Mouse (Mus musculus) midbrain, embryonic 14.5 days (tissue): Measurements from ENCODE around the gene Itga6. TPM values are rescaled to one million over a fixed set of nuclear protein-coding genes. Genes with fewer than 3 reads are reported as not detected.
A peak's percentile ranks its signal among the peaks of the same experiment; 100 is the strongest.

Experiments used
- ATAC-seq: fragments of 200-750 bp; cut with Nextera tagmentation; 2 replicates; pipeline ENCODE4 v1.8.0; 2017; ENCODE audit warnings: moderate number of reproducible peaks, moderate library complexity; ENCODE audit not compliant: low FRiP score, low TSS enrichment
- DNase-seq: peaks from one replicate; pipeline ENCODE4 v3.0.0-alpha.2; 2015
- H3K27ac ChIP-seq: fragments of 300-500 bp; sonication (generic); replicated peaks from 2 replicates; pipeline ENCODE4 v1.5.1; 2014; ENCODE audit warnings: mild to moderate bottlenecking, low read depth, low read length, moderate library complexity
- H3K27me3 ChIP-seq: fragments of 300-500 bp; sonication (generic); 2 replicates; pipeline ENCODE4 v1.6.1; 2014; ENCODE audit warnings: low read length, control low read depth, mixed read lengths; ENCODE audit not compliant: control insufficient read depth, insufficient read depth
- H3K36me3 ChIP-seq: fragments of 300-500 bp; sonication (generic); 2 replicates; pipeline ENCODE4 v1.6.1; 2014; ENCODE audit warnings: low read length, control low read depth; ENCODE audit not compliant: control insufficient read depth, insufficient read depth
- H3K4me1 ChIP-seq: fragments of 300-500 bp; sonication (generic); 2 replicates; pipeline ENCODE4 v1.6.1; 2014; ENCODE audit warnings: mild to moderate bottlenecking, antibody characterized with exemption, low read length, control low read depth; ENCODE audit not compliant: control insufficient read depth, insufficient read depth
- H3K4me2 ChIP-seq: fragments of 300-500 bp; sonication (generic); 2 replicates; pipeline ENCODE4 v1.6.1; 2014; ENCODE audit warnings: mild to moderate bottlenecking, low read length, moderate library complexity
- H3K4me3 ChIP-seq: fragments of 300-500 bp; sonication (generic); replicated peaks from 2 replicates; pipeline ENCODE4 v1.5.1; 2014; ENCODE audit warnings: low read depth, low read length
- H3K9ac ChIP-seq: fragments of 300-500 bp; sonication (generic); replicated peaks from 2 replicates; pipeline ENCODE4 v1.6.1; 2014; ENCODE audit warnings: mild to moderate bottlenecking, low read length, moderate library complexity
- H3K9me3 ChIP-seq: fragments of 300-500 bp; sonication (generic); 2 replicates; pipeline ENCODE4 v1.6.1; 2016; ENCODE audit warnings: low read length, control low read depth, mixed read lengths; ENCODE audit not compliant: control insufficient read depth
- WGBS: fragments of 180-500 bp; shearing (Covaris S2); extraction: QIAGEN DNeasy Blood & Tissue Kit; methylation state at CpG from one replicate; pipeline ENCODE4 v1.1.7; 2014; 5-methylcytosine and 5-hydroxymethylcytosine counted together
- polyA plus RNA-seq: library from polyadenylated mRNA; unstranded; fragments of >200 nt; fragmentation: Nextera tagmentation; extraction: Ambion mirVana; gene quantifications from 2 replicates; pipeline ENCODE4 v1.2.1, GENCODE M21; 2014

The Itga6 gene
- polyA plus RNA-seq, 1 experiment from 2014 or later = 21.6 TPM

DNA sequence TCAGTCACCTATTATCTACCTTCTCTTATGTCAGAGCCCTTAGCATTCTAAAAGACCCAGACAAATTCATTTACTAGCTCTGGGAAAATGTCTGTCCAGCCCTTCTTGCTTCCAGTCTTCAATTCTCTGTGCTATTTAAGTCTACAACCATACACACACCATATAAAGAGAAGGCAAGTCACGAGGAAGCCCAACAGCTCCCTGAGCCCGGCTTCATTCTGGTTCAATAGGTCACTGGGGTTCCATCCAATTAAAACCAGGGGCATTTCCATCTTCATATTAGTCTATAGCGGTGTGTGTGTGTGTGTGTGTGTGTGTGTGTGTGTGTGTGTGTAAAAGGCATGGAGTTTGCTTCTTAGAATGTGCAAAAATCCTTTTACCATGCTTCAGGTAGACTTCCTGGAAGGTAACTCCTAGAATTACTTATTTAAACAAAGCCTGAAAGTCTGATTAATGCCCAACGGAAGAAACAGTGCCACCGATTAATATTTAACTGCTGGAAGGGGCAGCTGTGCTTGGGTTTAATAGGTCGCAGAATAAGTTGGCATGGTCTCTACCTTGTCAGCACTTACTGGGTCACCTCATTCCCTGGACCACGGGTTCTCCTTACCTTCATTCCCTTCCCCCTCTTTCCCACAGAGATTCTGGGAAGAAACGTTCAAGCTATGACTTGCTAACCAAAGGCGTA lies 6.1 kb upstream of the Itga6 start:
- DNase-seq (no peak), ATAC-seq (no peak)
- no peak overlapping the region for H3K4me3 ChIP-seq
- no peak overlapping the region for H3K4me2 ChIP-seq
- no peak overlapping the region for H3K9ac ChIP-seq
- H3K4me1 ChIP-seq = peaks cover 7% of the 10 kb centered on the region
- 77% methylated on average over 9 of the region's 9 CpGs for WGBS
- H3K9me3 ChIP-seq = no peaks in the 10 kb centered on the region
- H3K36me3 ChIP-seq = no peaks in the 10 kb centered on the region
- H3K27me3 ChIP-seq = 0 out of 2 replicates have a peak, but pooled peaks cover 3% of the 10 kb centered on the region
- no peak overlapping the region for H3K27ac ChIP-seq

GRCm38 (mm10) chr2:71742557-71742956 lies 2.9 kb upstream of the Itga6 start:
- WGBS = 44% methylated on average over 4 of the region's 4 CpGs
- Histone ChIP-seq H3K9ac (no peak overlapping the region), H3K36me3 (no peaks in the 10 kb centered on the region), H3K4me1 (peaks cover 19% of the 10 kb centered on the region), H3K27me3 (0 out of 2 replicates have a peak, but pooled peaks cover 3% of the 10 kb centered on the region), H3K27ac (no peak overlapping the region), H3K9me3 (no peaks in the 10 kb centered on the region), H3K4me3 (no peak overlapping the region), H3K4me2 (no peak overlapping the region)
- ATAC-seq (no peak), DNase-seq (peak; percentile 37)

GRCm38 (mm10) chr2:71743377-71743776 lies 2.0 kb upstream of the Itga6 start:
- 0 out of 2 replicates have a peak, but pooled peaks cover 3% of the 10 kb centered on the region for H3K27me3 ChIP-seq
- H3K4me1 ChIP-seq = peaks cover 18% of the 10 kb centered on the region
- ATAC-seq (no peak), DNase-seq (no peak)
- H3K4me2 ChIP-seq = no peak overlapping the region
- no peaks in the 10 kb centered on the region for H3K9me3 ChIP-seq
- H3K9ac ChIP-seq = no peak overlapping the region
- 60% methylated on average over 7 of the region's 7 CpGs for WGBS
- no peaks in the 10 kb centered on the region for H3K36me3 ChIP-seq
- H3K27ac ChIP-seq = no peak overlapping the region
- H3K4me3 ChIP-seq = no peak overlapping the region

GRCm38 (mm10) chr2:71744320-71744719 lies 1.1 kb upstream of the Itga6 start:
- Histone ChIP-seq H3K4me2 (0 out of 2 replicates have a peak overlapping the region, but pooled peaks have one; percentile 6), H3K9ac (no peak overlapping the region), H3K27ac (no peak overlapping the region), H3K4me1 (peaks cover 16% of the 10 kb centered on the region), H3K36me3 (no peaks in the 10 kb centered on the region), H3K27me3 (0 out of 2 replicates have a peak, but pooled peaks cover 3% of the 10 kb centered on the region), H3K9me3 (no peaks in the 10 kb centered on the region), H3K4me3 (no peak overlapping the region)
- ATAC-seq (no peak), DNase-seq (no peak)
- 13% methylated on average over 9 of the region's 9 CpGs for WGBS

- Histone ChIP-seq H3K9ac (0 out of 2 replicates have a peak overlapping the region, but pooled peaks have one; percentile 9), H3K4me1 (peaks cover 19% of the 10 kb centered on the region), H3K4me2 (0 out of 2 replicates have a peak overlapping the region, but pooled peaks have one; percentile 6), H3K27ac (no peak overlapping the region), H3K9me3 (no peaks in the 10 kb centered on the region), H3K27me3 (0 out of 2 replicates have a peak, but pooled peaks cover 3% of the 10 kb centered on the region), H3K4me3 (no peak overlapping the region), H3K36me3 (no peaks in the 10 kb centered on the region)
- DNase-seq (peak; percentile 34), ATAC-seq (no peak)
- WGBS = 8% methylated on average over 11 of the region's 11 CpGs
Measured at GRCm38 (mm10) chr2:71744861-71745507, 432 bp upstream of the Itga6 start.

DNA sequence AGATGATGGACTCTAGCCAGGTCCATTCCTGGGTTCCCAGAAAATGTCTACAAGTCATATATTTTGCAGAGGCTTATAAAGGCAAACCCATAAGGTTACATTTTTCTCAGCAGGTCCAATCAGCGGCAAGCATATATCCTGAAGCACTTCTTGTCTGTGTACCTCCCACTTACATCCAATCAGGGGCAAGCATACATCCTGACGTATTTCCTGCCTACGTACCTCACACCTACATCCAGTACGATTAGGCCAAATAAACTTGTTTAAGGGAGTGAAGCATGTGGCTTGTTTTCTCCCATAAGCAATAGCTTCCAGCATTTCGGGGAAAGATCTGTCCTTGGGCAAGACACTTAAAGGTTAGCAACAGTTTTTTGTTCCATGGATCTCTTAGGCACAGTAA lies 3.0 kb downstream of the Itga6 start:
- no peaks in the 10 kb centered on the region for H3K9me3 ChIP-seq
- no peaks in the 10 kb centered on the region for H3K36me3 ChIP-seq
- whole genome bisulfite sequencing = 92% methylated on average over 5 of the region's 5 CpGs
- ATAC-seq (no peak), DNase-seq (no peak)
- H3K27me3 ChIP-seq = 0 out of 2 replicates have a peak, but pooled peaks cover 2% of the 10 kb centered on the region
- no peak overlapping the region for H3K27ac ChIP-seq
- no peak overlapping the region for H3K4me3 ChIP-seq
- H3K4me2 ChIP-seq = no peak overlapping the region
- H3K9ac ChIP-seq = no peak overlapping the region
- peaks cover 24% of the 10 kb centered on the region for H3K4me1 ChIP-seq

DNA sequence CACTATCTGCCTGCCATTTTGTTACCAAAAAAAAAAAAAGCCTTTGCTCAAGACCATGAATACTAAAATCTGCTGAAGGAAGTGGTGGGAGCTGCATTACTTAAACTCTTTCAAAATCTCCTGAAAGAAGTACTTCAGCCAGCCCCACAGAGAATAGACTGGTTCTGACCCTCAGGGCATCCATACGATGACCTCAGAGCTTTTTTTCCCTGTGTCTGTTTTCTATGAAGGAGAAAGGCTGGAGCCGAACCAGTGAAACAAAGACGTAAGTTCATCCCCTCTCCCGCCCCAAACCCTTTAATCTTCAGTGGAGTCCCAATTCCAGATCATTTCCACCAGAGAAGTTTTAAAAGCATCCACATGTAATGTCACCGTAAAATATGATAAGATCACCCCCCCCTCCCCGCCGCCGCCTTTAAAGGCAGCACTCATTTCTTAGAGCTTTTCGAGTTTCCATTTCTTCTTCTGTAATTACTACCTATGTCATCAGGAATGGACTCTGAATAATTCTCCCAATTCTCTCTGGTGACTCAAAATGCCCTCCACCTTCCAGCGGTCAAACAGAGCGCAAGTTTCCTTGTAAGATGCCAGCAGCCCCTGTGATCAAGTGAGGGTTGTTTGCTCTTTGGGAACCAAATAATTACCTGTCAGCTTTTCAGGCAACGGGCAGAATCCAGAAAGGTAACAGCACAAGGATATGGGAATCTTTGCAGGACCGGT lies 4.1 kb downstream of the Itga6 start:
- peak overlapping the region; percentile 52; the same call in 1 of the 2 replicates for H3K27ac ChIP-seq
- no peak overlapping the region for H3K9ac ChIP-seq
- 0 out of 2 replicates have a peak, but pooled peaks cover 2% of the 10 kb centered on the region for H3K27me3 ChIP-seq
- H3K9me3 ChIP-seq = no peaks in the 10 kb centered on the region
- 0 out of 2 replicates have a peak overlapping the region, but pooled peaks have one; percentile 4 for H3K4me3 ChIP-seq
- H3K36me3 ChIP-seq = no peaks in the 10 kb centered on the region
- ATAC-seq (no peak), DNase-seq (peak; percentile 30)
- 28% methylated on average over 13 of the region's 13 CpGs for WGBS
- peak overlapping the region; percentile 38 for H3K4me2 ChIP-seq
- H3K4me1 ChIP-seq = peaks cover 18% of the 10 kb centered on the region

DNA sequence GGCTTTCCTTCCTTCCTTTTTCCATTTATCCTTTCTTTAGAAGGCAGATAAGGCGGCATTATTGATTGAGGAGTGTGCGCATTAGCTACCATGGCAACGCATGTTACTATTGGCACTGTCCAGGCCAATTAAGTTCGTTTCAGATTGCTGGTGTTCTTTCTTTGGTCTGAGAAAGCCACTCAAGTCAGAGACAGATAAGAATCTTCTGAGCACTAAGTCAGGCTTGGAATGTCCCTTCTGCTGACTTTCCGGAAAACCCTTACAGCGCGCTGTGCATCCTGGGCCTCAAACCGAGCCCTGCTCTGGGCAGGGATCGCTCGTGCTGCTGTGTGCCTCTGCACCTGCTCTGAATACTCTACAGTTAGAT lies 4.7 kb downstream of the Itga6 start:
- no peaks in the 10 kb centered on the region for H3K9me3 ChIP-seq
- WGBS = 10% methylated on average over 10 of the region's 10 CpGs
- H3K4me1 ChIP-seq = peaks cover 12% of the 10 kb centered on the region
- H3K9ac ChIP-seq = no peak overlapping the region
- 0 out of 2 replicates have a peak overlapping the region, but pooled peaks have one; percentile 4 for H3K4me3 ChIP-seq
- DNase-seq = peak; percentile 67
- peak overlapping the region; percentile 38 for H3K4me2 ChIP-seq
- 0 out of 2 replicates have a peak, but pooled peaks cover 2% of the 10 kb centered on the region for H3K27me3 ChIP-seq
- ATAC-seq = no peak
- peak overlapping the region; percentile 52; the same call in 1 of the 2 replicates for H3K27ac ChIP-seq
- no peaks in the 10 kb centered on the region for H3K36me3 ChIP-seq
